Mouse (Mus musculus): ENCODE measurements around the gene Prpf18.
"Not testable (repeated sequence)": the region's sequence is repeated elsewhere in the genome, so short reads cannot be mapped to it uniquely, and the experiment has no call there.

- not testable (repeated sequence) for TF ChIP-seq GATA1 (IDR thresholded peaks at IDR 0.05; ENCODE audit: borderline replicate concordance, low read length); FLI1 (IDR thresholded peaks at IDR 0.05; ENCODE audit: low read length)
Measured at GRCm38 (mm10) chr2:4619126-4619525, 32.8 kb downstream of the Prpf18 start.

Measured in megakaryocyte, embryonic 14.5 days (primary cell).